Mouse (Mus musculus) heart, embryonic 14.5 days (tissue): ENCODE results near the gene Usp15. TPM values are rescaled to one million over a fixed set of nuclear protein-coding genes. Genes with fewer than 3 reads are reported as not detected.

Source experiments
- ATAC-seq: fragments of 200-750 bp; cut with Nextera tagmentation; 2 replicates; pipeline ENCODE4 v1.8.0; 2017; ENCODE audit warnings: low read depth, moderate TSS enrichment; ENCODE audit not compliant: insufficient number of reproducible peaks, insufficient read depth, low FRiP score
- H3K27ac ChIP-seq, 2 experiments: fragments of 200-500 bp in 1 of 2; fragments of 300-500 bp in 1 of 2; sonication (generic) in 1 of 2; replicated peaks in 1 of 2; 2 replicates each; pipeline ENCODE4 v1.5.1; 2012 to 2014; ENCODE audit warnings: low read depth in 2 of 2, low read length in 2 of 2, control low read depth in 1 of 2, mild to moderate bottlenecking in 1 of 2, mixed read lengths in 1 of 2; ENCODE audit not compliant: control insufficient read depth in 1 of 2, insufficient read depth in 1 of 2
- H3K27me3 ChIP-seq: fragments of 300-500 bp; sonication (generic); 2 replicates; pipeline ENCODE4 v1.6.1; 2014; ENCODE audit warnings: mild to moderate bottlenecking, low read length, control low read depth; ENCODE audit not compliant: control insufficient read depth, insufficient read depth
- H3K36me3 ChIP-seq: fragments of 300-500 bp; sonication (generic); 2 replicates; pipeline ENCODE4 v1.6.1; 2014; ENCODE audit warnings: mild to moderate bottlenecking, control low read depth, low read length, mixed read lengths; ENCODE audit not compliant: control insufficient read depth, insufficient read depth
- H3K4me1 ChIP-seq, 2 experiments: fragments of 200-500 bp in 1 of 2; fragments of 300-500 bp in 1 of 2; sonication (generic) in 1 of 2; 2 replicates each; pipeline ENCODE4 v1.6.1; 2012 to 2014; ENCODE audit warnings: low read length in 2 of 2, control low read depth in 1 of 2, mixed read lengths in 1 of 2; ENCODE audit not compliant: control insufficient read depth in 2 of 2, insufficient read depth in 2 of 2
- H3K4me2 ChIP-seq: fragments of 300-500 bp; sonication (generic); 2 replicates; pipeline ENCODE4 v1.6.1; 2014; ENCODE audit warnings: mild to moderate bottlenecking, low read length
- H3K4me3 ChIP-seq, 2 experiments: fragments of 200-500 bp in 1 of 2; fragments of 300-500 bp in 1 of 2; sonication (generic) in 1 of 2; 2 replicates each; pipeline ENCODE4 v1.5.1; 2012 to 2014; ENCODE audit warnings: low read length in 2 of 2, mild to moderate bottlenecking in 2 of 2, control low read depth in 1 of 2, low read depth in 1 of 2, moderate library complexity in 1 of 2; ENCODE audit not compliant: control insufficient read depth in 1 of 2, insufficient read depth in 1 of 2
- H3K9ac ChIP-seq: fragments of 300-500 bp; sonication (generic); 2 replicates; pipeline ENCODE4 v1.6.1; 2014; ENCODE audit warnings: mild to moderate bottlenecking, low read length
- H3K9me3 ChIP-seq: fragments of 300-500 bp; sonication (generic); 2 replicates; pipeline ENCODE4 v1.6.1; 2016; ENCODE audit warnings: low read length, control low read depth; ENCODE audit not compliant: control insufficient read depth
- WGBS: fragments of 180-500 bp; shearing (Covaris S2); extraction: QIAGEN DNeasy Blood & Tissue Kit; methylation state at CpG from one replicate; pipeline ENCODE4 v1.1.7; 2014; 5-methylcytosine and 5-hydroxymethylcytosine counted together
- microRNA-seq: library from miRNA; unstranded; fragments of <30 nt; microRNA quantifications from one replicate; pipeline ENCODE4, GENCODE M21; 2016
- polyA plus RNA-seq: library from polyadenylated mRNA; unstranded; fragments of >200 nt; fragmentation: Nextera tagmentation; extraction: Ambion mirVana; gene quantifications from 2 replicates; pipeline ENCODE4 v1.2.1, GENCODE M21; 2014

The Usp15 gene
- polyA plus RNA-seq, 1 experiment from 2014 or later: 65.9 TPM

GRCm38 (mm10) chr10:123060831-123061230 lies 136.0 kb downstream of the Usp15 start:
- Histone ChIP-seq H3K4me1 (peaks cover 3 to 40% of the 10 kb centered on the region in 2 experiments; a peak in 3 of 4 replicates), H3K9me3 (no peaks in the 10 kb centered on the region), H3K4me3 (no peak overlapping the region), H3K36me3 (peaks cover 16% of the 10 kb centered on the region), H3K27ac (peak overlapping the region; percentile 68 to 85), H3K27me3 (no peaks in the 10 kb centered on the region), H3K9ac (no peak overlapping the region), H3K4me2 (peak overlapping the region; percentile 39)
- 49% methylated on average over 6 of the region's 6 CpGs for WGBS
- ATAC-seq: peak; percentile 73; the same call in 1 of the 2 replicates

GRCm38 (mm10) chr10:123057082-123057481 lies 139.7 kb downstream of the Usp15 start:
- H3K27ac ChIP-seq: no peak overlapping the region
- H3K4me2 ChIP-seq: no peak overlapping the region
- H3K9me3 ChIP-seq: no peaks in the 10 kb centered on the region
- H3K4me1 ChIP-seq: peaks cover 12 to 47% of the 10 kb centered on the region in 2 experiments
- H3K9ac ChIP-seq: no peak overlapping the region
- no peak for ATAC-seq
- H3K4me3 ChIP-seq: no peak overlapping the region
- H3K36me3 ChIP-seq: peaks cover 16% of the 10 kb centered on the region
- H3K27me3 ChIP-seq: no peaks in the 10 kb centered on the region
- 84% methylated on average over 1 of the region's 1 CpGs for WGBS

- 87% methylated on average over 10 of the region's 10 CpGs for WGBS
- Histone ChIP-seq H3K9me3 (no peaks in the 10 kb centered on the region), H3K36me3 (peaks cover 16% of the 10 kb centered on the region), H3K4me2 (no peak overlapping the region), H3K4me3 (no peak overlapping the region), H3K27me3 (no peaks in the 10 kb centered on the region), H3K4me1 (peaks cover 12 to 46% of the 10 kb centered on the region in 2 experiments), H3K27ac (no peak overlapping the region; a peak in 1 of 4 replicates), H3K9ac (no peak overlapping the region)
- no peak for ATAC-seq
These were observed 140.3 kb downstream of the Usp15 start for GRCm38 (mm10) chr10:123056463-123056862.

GRCm38 (mm10) chr10:123055205-123056000 lies 141.4 kb downstream of the Usp15 start:
- peaks cover 26% of the 10 kb centered on the region for H3K36me3 ChIP-seq
- no peaks in the 10 kb centered on the region for H3K27me3 ChIP-seq
- H3K9me3 ChIP-seq: no peaks in the 10 kb centered on the region
- peak overlapping the region; percentile 33 to 38; a peak in 3 of 4 replicates for H3K27ac ChIP-seq
- no peak for ATAC-seq
- H3K9ac ChIP-seq: no peak overlapping the region
- H3K4me3 ChIP-seq: no peak overlapping the region
- peaks cover 11 to 40% of the 10 kb centered on the region in 2 experiments for H3K4me1 ChIP-seq
- no peak overlapping the region for H3K4me2 ChIP-seq
- 47% methylated on average over 9 of the region's 9 CpGs for WGBS

Small RNAs within 50 kb of the gene (microRNA-seq; reads per million reads assigned to microRNA genes)
- not detected for gene Gm27920

Other genes with a start within 250 kb of the Usp15 start
- gene Mon2, start 120.5 kb downstream of the Usp15 start, polyA plus RNA-seq: 31.5 and 32.3 TPM in 2 replicates
- 0.51 and 0.54 TPM in 2 replicates for gene Fam19a2, start 67.0 kb upstream of the Usp15 start, polyA plus RNA-seq